In the genomic region with DNA sequence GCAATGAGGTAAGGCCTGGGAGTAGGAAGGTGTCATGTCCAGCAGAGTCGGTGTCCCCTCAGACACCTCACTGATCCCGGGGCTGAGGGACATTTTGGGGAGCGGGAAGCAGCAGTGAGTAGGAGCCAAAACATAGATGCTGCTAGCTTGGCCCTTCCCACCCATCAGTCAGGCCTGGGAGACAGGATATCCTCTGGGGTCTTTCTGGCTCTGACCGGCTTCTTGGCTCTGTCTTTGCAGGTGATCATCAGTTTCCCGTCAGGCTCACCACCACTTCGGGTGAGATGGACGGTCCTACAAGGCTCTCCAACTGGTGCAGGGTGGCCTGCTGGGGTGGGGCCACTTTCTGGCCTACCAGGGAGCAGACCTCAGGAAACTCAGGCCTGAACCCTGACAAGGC, we compare ENCODE assay signal across 26 mouse cellular contexts.
"Had no signal": no experiment of that assay in that cellular context is flagged by ENCODE, and none has a peak within 500 bp of the region (broad histone marks: within the 10 kb centered on the region; RNA-seq: fewer than 3 reads in every experiment).

No protein-coding gene starts in this region.

- H3K36me3 ChIP-seq: forebrain, embryonic 15.5 days had no signal

- H3K4me2 ChIP-seq: embryonic facial prominence, embryonic 12.5 days; embryonic facial prominence, embryonic 13.5 days; embryonic facial prominence, embryonic 15.5 days; forebrain, embryonic 12.5 days; forebrain, embryonic 13.5 days; forebrain, embryonic 15.5 days had no signal

- H3K9ac ChIP-seq: embryonic facial prominence, embryonic 12.5 days; embryonic facial prominence, embryonic 13.5 days; embryonic facial prominence, embryonic 15.5 days; forebrain, embryonic 12.5 days; forebrain, embryonic 13.5 days; forebrain, embryonic 15.5 days; forebrain, postnatal 0 days had no signal

- H3K4me1 ChIP-seq: forebrain, embryonic 13.5 days; forebrain, embryonic 15.5 days had no signal

- ATAC-seq: forebrain, embryonic 13.5 days; forebrain, embryonic 14.5 days; forebrain, embryonic 15.5 days; forebrain, embryonic 16.5 days; forebrain, postnatal 0 days had no signal

- H3K9me3 ChIP-seq: embryonic facial prominence, embryonic 10.5 days; embryonic facial prominence, embryonic 12.5 days; embryonic facial prominence, embryonic 13.5 days; forebrain, embryonic 10.5 days; forebrain, embryonic 12.5 days; forebrain, embryonic 13.5 days; forebrain, embryonic 15.5 days had no signal

- H3K27me3 ChIP-seq: embryonic facial prominence, embryonic 12.5 days; embryonic facial prominence, embryonic 13.5 days; embryonic facial prominence, embryonic 15.5 days; forebrain, embryonic 12.5 days; forebrain, embryonic 13.5 days; forebrain, embryonic 15.5 days had no signal

- H3K27ac ChIP-seq: embryonic facial prominence, embryonic 10.5 days; embryonic facial prominence, embryonic 12.5 days; embryonic facial prominence, embryonic 13.5 days; embryonic facial prominence, embryonic 15.5 days; forebrain, embryonic 10.5 days; forebrain, embryonic 12.5 days; forebrain, embryonic 13.5 days; forebrain, embryonic 15.5 days; gastrocnemius, adult 2 months; heart, adult 2 months had no signal

- H3K4me3 ChIP-seq: embryonic facial prominence, embryonic 10.5 days; embryonic facial prominence, embryonic 12.5 days; embryonic facial prominence, embryonic 13.5 days; embryonic facial prominence, embryonic 15.5 days; erythroblast, embryonic 14.5 days; forebrain, embryonic 10.5 days; forebrain, embryonic 12.5 days; forebrain, embryonic 13.5 days; forebrain, embryonic 15.5 days; gastrocnemius, adult 2 months; heart, adult 2 months had no signal

- DNase-seq: cerebellum, adult 9-10 months; cerebellum, adult 9-11 months; cerebellum, postnatal 10 days; cerebellum, postnatal 14 days; cerebellum, postnatal 25 days; cerebellum, postnatal 36 days; embryo, embryonic 11 days; forebrain, postnatal 0 days; gastrocnemius, adult 2 months; gastrocnemius, postnatal 10 days; gastrocnemius, postnatal 14 days; gastrocnemius, postnatal 25 days; gastrocnemius, postnatal 36 days; heart, adult 18-20 months; heart, adult 2 months had no signal
